Mouse (Mus musculus): ENCODE measurements around the gene Ggt6.

The Ggt6 gene

GRCm38 (mm10) chr11:72440965-72441664 lies 5.8 kb downstream of the Ggt6 start, which contains the start of gene Mybbp1a:
TSS of gene Mybbp1a (plus strand) at chr11:72441355.
- DNase-seq: peak; percentile 99

- DNase-seq: peak; percentile 86
Observed at GRCm38 (mm10) chr11:72446311-72447105, 11.2 kb downstream of the Ggt6 start.

GRCm38 (mm10) chr11:72447475-72447874 lies 12.1 kb downstream of the Ggt6 start:
- no peak for DNase-seq

GRCm38 (mm10) chr11:72452140-72452665 lies 16.9 kb downstream of the Ggt6 start:
- no peak for DNase-seq

- DNase-seq: no peak
Observed at GRCm38 (mm10) chr11:72453105-72453953, 18.0 kb downstream of the Ggt6 start.

- DNase-seq: no peak
Observed at GRCm38 (mm10) chr11:72455694-72456093, 20.4 kb downstream of the Ggt6 start.

- no peak for DNase-seq
Observed at GRCm38 (mm10) chr11:72457995-72458496, 22.7 kb downstream of the Ggt6 start.

GRCm38 (mm10) chr11:72458502-72458901 lies 23.2 kb downstream of the Ggt6 start:
- no peak for DNase-seq

GRCm38 (mm10) chr11:72461500-72461981 lies 26.2 kb downstream of the Ggt6 start:
- peak; percentile 68 to 69 for DNase-seq

- no peak for DNase-seq
Observed at GRCm38 (mm10) chr11:72464821-72465220, 29.5 kb downstream of the Ggt6 start.

GRCm38 (mm10) chr11:72465978-72466693 lies 30.8 kb downstream of the Ggt6 start:
- peak; percentile 71 to 76 for DNase-seq

GRCm38 (mm10) chr11:72466694-72467507 lies 31.6 kb downstream of the Ggt6 start:
- DNase-seq: peak; percentile 61

GRCm38 (mm10) chr11:72468525-72468924 lies 33.2 kb downstream of the Ggt6 start:
- no peak for DNase-seq

- no peak for DNase-seq
Observed at GRCm38 (mm10) chr11:72469217-72469616, 33.9 kb downstream of the Ggt6 start.

GRCm38 (mm10) chr11:72470004-72470403 lies 34.7 kb downstream of the Ggt6 start:
- DNase-seq: no peak

GRCm38 (mm10) chr11:72471381-72471780 lies 36.1 kb downstream of the Ggt6 start:
- no peak for DNase-seq

- DNase-seq: no peak
Observed at GRCm38 (mm10) chr11:72473540-72473939, 38.2 kb downstream of the Ggt6 start.

- no peak for DNase-seq
Observed at GRCm38 (mm10) chr11:72474926-72475325, 39.6 kb downstream of the Ggt6 start.

- DNase-seq: peak in 1 of 2 experiments; percentile 22
Observed at GRCm38 (mm10) chr11:72475408-72475807, 40.1 kb downstream of the Ggt6 start.

- no peak for DNase-seq
Observed at GRCm38 (mm10) chr11:72476074-72476625, 40.8 kb downstream of the Ggt6 start.

GRCm38 (mm10) chr11:72477182-72477581 lies 41.9 kb downstream of the Ggt6 start:
- DNase-seq: no peak

Data from B cell, adult 2 months (primary cell).